Comparison of ENCODE assay signal across 16 mouse cellular contexts in the genomic region with DNA sequence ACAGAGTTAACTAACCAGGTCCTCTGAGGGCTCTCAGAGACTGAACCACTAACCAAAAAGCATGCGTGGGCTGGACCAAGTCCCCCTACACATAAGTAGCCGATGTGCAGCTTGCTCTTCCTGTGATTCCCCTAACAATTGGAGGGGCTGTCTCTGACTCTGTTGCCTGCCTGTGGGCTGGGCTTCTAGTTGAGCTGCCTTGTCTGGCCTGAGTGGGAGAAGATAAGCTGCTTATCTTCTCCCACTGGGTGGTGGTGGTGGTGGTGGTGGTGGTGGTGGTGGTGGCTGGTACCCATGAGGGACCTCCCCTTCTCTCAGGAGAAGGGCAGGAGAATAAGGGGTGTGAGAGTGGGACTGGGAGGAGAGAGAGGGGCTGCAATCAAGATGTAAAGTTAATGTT. TPM values are rescaled to one million over a fixed set of nuclear protein-coding genes. Genes with fewer than 3 reads are reported as not detected.
DNase-seq lines count a peak whose midpoint lies in the region; ATAC-seq and TF ChIP-seq lines count a peak whose summit lies in the region.
"Had no signal": no experiment of that assay in that cellular context is flagged by ENCODE, and none has a peak within 500 bp of the region (broad histone marks: within the 10 kb centered on the region; RNA-seq: fewer than 3 reads in every experiment).

No protein-coding gene starts in this region.

- ATAC-seq in heart, embryonic 13.5 days (ENCODE audit: extremely low read depth, insufficient number of reproducible peaks, low FRiP score, low TSS enrichment) = peak; percentile 42; the same call in 1 of the 2 replicates
- ATAC-seq in erythroid progenitor cell, adult 5-6 weeks (replicated peaks; ENCODE audit: low FRiP score, poor library complexity, severe bottlenecking) = peak; percentile 94
- peak; percentile 93 for ATAC-seq in liver, postnatal 0 days
- ATAC-seq in hindbrain, embryonic 13.5 days (ENCODE audit: low FRiP score) = no peak
- ATAC-seq in hindbrain, postnatal 0 days = no peak
- ATAC-seq: lung, postnatal 0 days had no signal

- H3K4me3 ChIP-seq in heart, embryonic 13.5 days = no peak overlapping the region
- peak overlapping the region; percentile 26 to 35 for H3K4me3 ChIP-seq in MEL (ENCODE audit: control insufficient read depth in 1 of 2, insufficient read depth in 1 of 2, low read depth in 2 of 2, low read length in 2 of 2)
- peak overlapping the region; percentile 5; the same call in 1 of the 2 replicates for H3K4me3 ChIP-seq in liver, postnatal 0 days (ENCODE audit: low read depth, low read length)
- H3K4me3 ChIP-seq in hindbrain, embryonic 13.5 days = no peak overlapping the region
- H3K4me3 ChIP-seq in hindbrain, postnatal 0 days (ENCODE audit: low read length) = no peak overlapping the region
- H3K4me3 ChIP-seq: limb, embryonic 12.5 days; midbrain, embryonic 10.5 days had no signal

- TF ChIP-seq RAD21 in MEL (IDR thresholded peaks at IDR 0.05; ENCODE audit: low read depth, low read length) = no peak

- no peaks in the 10 kb centered on the region for H3K9me3 ChIP-seq in heart, embryonic 13.5 days
- H3K9me3 ChIP-seq in MEL (replicated peaks; ENCODE audit: insufficient read depth, low read length) = no peaks in the 10 kb centered on the region
- no peaks in the 10 kb centered on the region for H3K9me3 ChIP-seq in liver, postnatal 0 days (ENCODE audit: low read length)
- no peaks in the 10 kb centered on the region for H3K9me3 ChIP-seq in hindbrain, embryonic 13.5 days
- H3K9me3 ChIP-seq in hindbrain, postnatal 0 days (ENCODE audit: low read length) = no peaks in the 10 kb centered on the region
- H3K9me3 ChIP-seq: limb, embryonic 12.5 days; midbrain, embryonic 10.5 days had no signal

- H3K79me2 ChIP-seq in MEL (ENCODE audit: control insufficient read depth, insufficient read depth, low read length, poor library complexity) = no peaks in the 10 kb centered on the region

- H3K4me1 ChIP-seq in heart, embryonic 13.5 days = 0 out of 2 replicates have a peak, but pooled peaks cover 6% of the 10 kb centered on the region
- peaks cover 10 to 31% of the 10 kb centered on the region in 2 experiments for H3K4me1 ChIP-seq in MEL (ENCODE audit: control insufficient read depth in 1 of 2, insufficient read depth in 2 of 2, low read length in 2 of 2)
- peaks cover 6% of the 10 kb centered on the region; the same call in 1 of the 2 replicates for H3K4me1 ChIP-seq in liver, postnatal 0 days (ENCODE audit: insufficient read depth)
- H3K4me1 ChIP-seq in hindbrain, embryonic 13.5 days (replicated peaks) = no peaks in the 10 kb centered on the region
- H3K4me1 ChIP-seq in hindbrain, postnatal 0 days (ENCODE audit: insufficient read depth, low read length) = no peaks in the 10 kb centered on the region
- H3K4me1 ChIP-seq: limb, embryonic 12.5 days; midbrain, embryonic 10.5 days had no signal

- H3K4me2 ChIP-seq in heart, embryonic 13.5 days = no peak overlapping the region
- H3K4me2 ChIP-seq in liver, postnatal 0 days (ENCODE audit: low read depth, low read length) = peak overlapping the region; percentile 53
- no peak overlapping the region for H3K4me2 ChIP-seq in hindbrain, embryonic 13.5 days
- no peak overlapping the region for H3K4me2 ChIP-seq in hindbrain, postnatal 0 days (ENCODE audit: low read depth, low read length)
- H3K4me2 ChIP-seq: limb, embryonic 12.5 days had no signal

- TF ChIP-seq EP300 in MEL (IDR thresholded peaks at IDR 0.05; ENCODE audit: low read depth in 1 of 2, low read length in 2 of 2) = peak; percentile 39 to 90
- TF ChIP-seq EP300 in liver, postnatal 0 days (IDR thresholded peaks at IDR 0.05; ENCODE audit: low read depth) = peak; percentile 75

- no peak for DNase-seq in heart, postnatal 36 days
- DNase-seq in MEL (ENCODE audit: low read depth, low spot score) = peak; percentile 86
- DNase-seq in liver, postnatal 0 days = peak; percentile 56
- DNase-seq in gastrocnemius, adult 8-10 months (ENCODE audit: low spot score in 2 of 2) = no peak
- no peak for DNase-seq in hindbrain, postnatal 0 days (ENCODE audit: low spot score)
- DNase-seq: adrenal gland, postnatal 10 days; B cell, adult 2 months; cerebellum, postnatal 10 days; gastrocnemius, postnatal 36 days; retina, postnatal 1 day had no signal

- no peaks in the 10 kb centered on the region for H3K27me3 ChIP-seq in heart, embryonic 13.5 days (replicated peaks)
- no peaks in the 10 kb centered on the region for H3K27me3 ChIP-seq in MEL (ENCODE audit: control insufficient read depth in 1 of 2, insufficient read depth in 2 of 2, low read length in 2 of 2)
- H3K27me3 ChIP-seq in liver, postnatal 0 days (ENCODE audit: insufficient read depth, low read length) = no peaks in the 10 kb centered on the region
- H3K27me3 ChIP-seq in hindbrain, embryonic 13.5 days = no peaks in the 10 kb centered on the region
- H3K27me3 ChIP-seq in hindbrain, postnatal 0 days (ENCODE audit: insufficient read depth, low read length) = no peaks in the 10 kb centered on the region
- H3K27me3 ChIP-seq: limb, embryonic 12.5 days had no signal

- intact Hi-C loops in heart, postnatal 36 days (cut with DNase I) = no loop called here

- no peak overlapping the region for H3K9ac ChIP-seq in heart, embryonic 13.5 days
- H3K9ac ChIP-seq in MEL (ENCODE audit: control insufficient read depth, low read depth, low read length, poor library complexity, severe bottlenecking) = peak overlapping the region; percentile 54
- peak overlapping the region; percentile 39; the same call in 1 of the 2 replicates for H3K9ac ChIP-seq in liver, postnatal 0 days (replicated peaks)
- H3K9ac ChIP-seq in hindbrain, embryonic 13.5 days = no peak overlapping the region
- H3K9ac ChIP-seq in hindbrain, postnatal 0 days (replicated peaks; ENCODE audit: low read length) = no peak overlapping the region
- H3K9ac ChIP-seq: limb, embryonic 12.5 days had no signal

- H3K27ac ChIP-seq in heart, embryonic 13.5 days (replicated peaks) = no peak overlapping the region
- H3K27ac ChIP-seq in MEL (ENCODE audit: control insufficient read depth, low read depth, low read length) = peak overlapping the region; percentile 77
- H3K27ac ChIP-seq in liver, postnatal 0 days (ENCODE audit: low read depth) = no peak overlapping the region
- H3K27ac ChIP-seq in hindbrain, embryonic 13.5 days = no peak overlapping the region
- no peak overlapping the region for H3K27ac ChIP-seq in hindbrain, postnatal 0 days
- H3K27ac ChIP-seq: limb, embryonic 12.5 days; midbrain, embryonic 10.5 days had no signal

- peak; percentile 29 to 43; a peak in 1 of 4 replicates for TF ChIP-seq POLR2A in MEL (IDR thresholded peaks at IDR 0.05; ENCODE audit: control insufficient read depth in 1 of 2, insufficient read depth in 1 of 2, low read depth in 1 of 2, low read length in 2 of 2, poor library complexity in 1 of 2)

- H3K36me3 ChIP-seq in heart, embryonic 13.5 days = no peaks in the 10 kb centered on the region
- peaks cover 0 to 29% of the 10 kb centered on the region in 2 experiments; a peak in 2 of 4 replicates for H3K36me3 ChIP-seq in MEL (ENCODE audit: control insufficient read depth in 1 of 2, insufficient read depth in 2 of 2, low read length in 2 of 2)
- no peaks in the 10 kb centered on the region for H3K36me3 ChIP-seq in liver, postnatal 0 days (replicated peaks; ENCODE audit: insufficient read depth, low read length)
- no peaks in the 10 kb centered on the region for H3K36me3 ChIP-seq in hindbrain, embryonic 13.5 days
- no peaks in the 10 kb centered on the region for H3K36me3 ChIP-seq in hindbrain, postnatal 0 days (ENCODE audit: insufficient read depth, low read length)
- H3K36me3 ChIP-seq: limb, embryonic 12.5 days; midbrain, embryonic 10.5 days had no signal

- TF ChIP-seq CTCF in MEL (IDR thresholded peaks at IDR 0.05 in 2 of 3, conservative IDR thresholded peaks at IDR 0.05 in 1 of 3; ENCODE audit: control insufficient read depth in 1 of 3, insufficient read depth in 1 of 3, low read depth in 2 of 3, low read length in 3 of 3, poor library complexity in 1 of 3, severe bottlenecking in 1 of 3) = no peak
- TF ChIP-seq CTCF in liver, postnatal 0 days (IDR thresholded peaks at IDR 0.05; ENCODE audit: low read depth) = no peak
- no peak for TF ChIP-seq CTCF in hindbrain, postnatal 0 days (IDR thresholded peaks at IDR 0.05; ENCODE audit: low read depth)

- 43% methylated on average over 2 of the region's 2 CpGs for WGBS in heart, embryonic 13.5 days
- 41% methylated on average over 2 of the region's 2 CpGs for WGBS in liver, postnatal 0 days (ENCODE audit: insufficient replicate concordance)
- 66% methylated on average over 2 of the region's 2 CpGs for WGBS in hindbrain, embryonic 13.5 days
- 71% methylated on average over 2 of the region's 2 CpGs for WGBS in hindbrain, postnatal 0 days

RNA-seq across cellular contexts. Expression of a gene that starts 11.4 kb away (rescaled TPM):
- 3.7 and 4.1 TPM in 2 replicates for polyA plus RNA-seq in heart, embryonic 13.5 days (2015; fragmentation: Nextera tagmentation; extraction: Ambion mirVana)
- total RNA-seq in heart, postnatal 36 days (2021) = 1 to 10 TPM; 3.2 to 3.4 TPM
- total RNA-seq in MEL (2012; rRNA removed) = 23.8 and 34.3 TPM in 2 replicates
- polyA plus RNA-seq in MEL (2012; ENCODE audit: insufficient read depth in 1 of 2, insufficient read length in 2 of 2, low read depth in 1 of 2, low replicate concordance in 2 of 2, missing spikeins in 1 of 2) = 10 to 100 TPM in 1 of 2 experiments, not detected in 1; 47.4 TPM
- total RNA-seq in erythroid progenitor cell, adult 5-6 weeks (2015; ENCODE audit: low replicate concordance) = 18.0 and 27.7 TPM in 2 replicates
- total RNA-seq in erythroid progenitor cell, adult 5-6 weeks (2017; ENCODE audit: low replicate concordance) = 7.6 and 17.1 TPM in 2 replicates
- 23.4 and 24.1 TPM in 2 replicates for polyA plus RNA-seq in liver, postnatal 0 days (2015; fragmentation: Nextera tagmentation; extraction: Ambion mirVana)
- total RNA-seq in gastrocnemius, adult 8-10 months (2022) = 1 to 10 TPM; 2.7 to 5.1 (median 4.3) TPM
- 2.1 and 2.8 TPM in 2 replicates for polyA plus RNA-seq in hindbrain, embryonic 13.5 days (2015; fragmentation: Nextera tagmentation; extraction: Ambion mirVana)
- 0.47 and 1.6 TPM in 2 replicates for total RNA-seq in hindbrain, postnatal 0 days (2014; rRNA removed)
- polyA plus RNA-seq in hindbrain, postnatal 0 days (2015; fragmentation: Nextera tagmentation; extraction: Ambion mirVana) = 2.4 and 3.2 TPM in 2 replicates

RNA-seq across cellular contexts. Expression of a gene that starts 11.4 kb away (rescaled TPM):
- polyA plus RNA-seq in heart, embryonic 13.5 days (2015; fragmentation: Nextera tagmentation; extraction: Ambion mirVana) = 43.3 and 63.5 TPM in 2 replicates
- 10 to 100 TPM; 31.6 to 37.3 TPM for total RNA-seq in heart, postnatal 36 days (2021)
- 40.5 and 43.3 TPM in 2 replicates for total RNA-seq in MEL (2012; rRNA removed)
- polyA plus RNA-seq in MEL (2012; ENCODE audit: insufficient read depth in 1 of 2, insufficient read length in 2 of 2, low read depth in 1 of 2, low replicate concordance in 2 of 2, missing spikeins in 1 of 2) = 10 to 100 TPM in 1 of 2 experiments, not detected in 1; 86.6 TPM
- 35.0 and 46.9 TPM in 2 replicates for total RNA-seq in erythroid progenitor cell, adult 5-6 weeks (2015; ENCODE audit: low replicate concordance)
- 31.0 and 42.6 TPM in 2 replicates for total RNA-seq in erythroid progenitor cell, adult 5-6 weeks (2017; ENCODE audit: low replicate concordance)
- 22.1 and 25.2 TPM in 2 replicates for polyA plus RNA-seq in liver, postnatal 0 days (2015; fragmentation: Nextera tagmentation; extraction: Ambion mirVana)
- 10 to 100 TPM; 32.9 to 34.2 (median 33.5) TPM for total RNA-seq in gastrocnemius, adult 8-10 months (2022)
- 58.4 and 61.1 TPM in 2 replicates for polyA plus RNA-seq in hindbrain, embryonic 13.5 days (2015; fragmentation: Nextera tagmentation; extraction: Ambion mirVana)
- total RNA-seq in hindbrain, postnatal 0 days (2014; rRNA removed) = 31.2 and 31.5 TPM in 2 replicates
- polyA plus RNA-seq in hindbrain, postnatal 0 days (2015; fragmentation: Nextera tagmentation; extraction: Ambion mirVana) = 62.5 and 66.2 TPM in 2 replicates

Comparison
In these comparisons a context has a peak if more than half of its experiments do, and no peak if none do; other contexts are left out.
1. ATAC-seq: peak in heart, embryonic 13.5 days (single experiment), erythroid progenitor cell, adult 5-6 weeks (single experiment) and liver, postnatal 0 days (single experiment); none in hindbrain, embryonic 13.5 days (single experiment) and hindbrain, postnatal 0 days (single experiment).
2. H3K4me3 ChIP-seq: peak in MEL (2 of 2) and liver, postnatal 0 days (single experiment); none in heart, embryonic 13.5 days (single experiment), hindbrain, embryonic 13.5 days (single experiment) and hindbrain, postnatal 0 days (single experiment).
3. H3K9ac ChIP-seq: peak in MEL (single experiment) and liver, postnatal 0 days (single experiment); none in heart, embryonic 13.5 days (single experiment), hindbrain, embryonic 13.5 days (single experiment) and hindbrain, postnatal 0 days (single experiment).
4. DNase-seq: peak in MEL (single experiment) and liver, postnatal 0 days (single experiment); none in heart, postnatal 36 days (0 of 2), gastrocnemius, adult 8-10 months (0 of 2) and hindbrain, postnatal 0 days (single experiment).